Mouse (Mus musculus) spleen, adult 2 months (tissue): ENCODE results near the gene Dnase1l1. TPM values are rescaled to one million over a fixed set of nuclear protein-coding genes. Genes with fewer than 3 reads are reported as not detected.

Source experiments
- DNase-seq, 2 experiments: peaks; one replicate each; pipeline versions ENCODE4 v3.0.0 to v3.0.0-alpha.2; 2012 to 2021; ENCODE audit warnings: low spot score in 2 of 2, low read depth in 1 of 2
- H3K27ac ChIP-seq: fragments of 200-500 bp; 2 replicates; pipeline ENCODE4 v1.5.1; 2012; ENCODE audit warnings: low read length, inconsistent platforms; ENCODE audit not compliant: insufficient read depth
- H3K27me3 ChIP-seq: fragments of 200-500 bp; 2 replicates; pipeline ENCODE4 v1.6.1; 2012; ENCODE audit warnings: mild to moderate bottlenecking, moderate library complexity, low read length, inconsistent platforms; ENCODE audit not compliant: control insufficient read depth, insufficient read depth
- H3K36me3 ChIP-seq: fragments of 200-500 bp; 2 replicates; pipeline ENCODE4 v1.6.1; 2012; ENCODE audit warnings: mild to moderate bottlenecking, low read length, inconsistent platforms; ENCODE audit not compliant: control insufficient read depth, insufficient read depth
- H3K4me1 ChIP-seq: fragments of 200-500 bp; 2 replicates; pipeline ENCODE4 v1.6.1; 2011; ENCODE audit warnings: inconsistent platforms; ENCODE audit not compliant: control insufficient read depth, insufficient read depth, insufficient read length
- H3K4me3 ChIP-seq: fragments of 200-500 bp; 2 replicates; pipeline ENCODE4 v1.5.1; 2011; ENCODE audit warnings: mild to moderate bottlenecking, inconsistent platforms; ENCODE audit not compliant: insufficient read depth, insufficient read length; ENCODE audit errors: extremely low read depth
- CTCF ChIP-seq: fragments of 200-500 bp; IDR thresholded peaks from 2 replicates; pipeline ENCODE4 v1.5.1; 2011; ENCODE audit warnings: mild to moderate bottlenecking, inconsistent platforms; ENCODE audit not compliant: insufficient read depth, insufficient read length, insufficient replicate concordance; ENCODE audit errors: extremely low read depth
- POLR2A ChIP-seq: fragments of 200-500 bp; IDR thresholded peaks from 2 replicates; pipeline ENCODE4 v1.6.1; 2011; ENCODE audit warnings: low read depth, low read length, inconsistent platforms
- WGBS: fragments of 180-500 bp; shearing (Covaris S2); methylation state at CpG from one replicate; pipeline ENCODE4 v1.1.7; 2018; 5-methylcytosine and 5-hydroxymethylcytosine counted together
- polyA plus RNA-seq: library from polyadenylated mRNA; depleted of rRNA; stranded (reverse); fragments of >200 nt; gene quantifications from 2 replicates; pipeline ENCODE4 v1.2.3, GENCODE M21; 2012; rRNA removed

Gene Dnase1l1
- polyA plus RNA-seq, 1 experiment, result 14.0 TPM

GRCm38 (mm10) chrX:74243396-74243795, 38.7 kb downstream of the Dnase1l1 start:
- Histone ChIP-seq H3K4me1 (peaks cover 8% of the 10 kb centered on the region; the same call in 1 of the 2 replicates), H3K4me3 (peak overlapping the region; percentile 29; the same call in 1 of the 2 replicates), H3K27ac (peak overlapping the region; percentile 90), H3K27me3 (no peaks in the 10 kb centered on the region), H3K36me3 (peaks cover 34% of the 10 kb centered on the region)
- no peak for DNase-seq
- TF ChIP-seq CTCF (no peak), POLR2A (no peak)
- WGBS, result 53% methylated on average over 2 of the region's 2 CpGs

GRCm38 (mm10) chrX:74240332-74240731, 41.8 kb downstream of the Dnase1l1 start:
- 91% methylated on average over 4 of the region's 4 CpGs for WGBS
- H3K36me3 ChIP-seq, result peaks cover 53% of the 10 kb centered on the region

DNA sequence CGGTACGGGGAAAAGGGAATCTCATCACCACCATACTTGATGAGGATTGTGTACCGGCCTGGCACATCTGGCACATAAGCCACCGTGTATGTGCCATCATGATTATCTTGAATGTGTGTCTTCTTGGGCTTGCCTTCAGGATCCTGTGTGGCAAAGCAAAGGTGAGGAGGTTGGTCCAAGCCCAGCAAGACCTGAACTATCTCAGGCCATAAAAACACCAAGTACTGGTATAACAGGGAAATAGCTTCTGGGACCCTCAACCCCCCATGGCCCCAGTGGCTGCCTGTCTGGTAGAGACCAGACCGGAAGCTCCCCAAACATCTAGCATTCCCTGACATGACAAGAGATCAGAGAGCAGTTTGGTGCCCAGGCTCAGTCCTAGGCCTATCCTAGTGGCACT, 48.9 kb downstream of the Dnase1l1 start:
- Histone ChIP-seq H3K27ac (no peak overlapping the region), H3K36me3 (peaks cover 65% of the 10 kb centered on the region), H3K27me3 (no peaks in the 10 kb centered on the region), H3K4me3 (no peak overlapping the region), H3K4me1 (no peaks in the 10 kb centered on the region)
- DNase-seq, result no peak
- WGBS, result 90% methylated on average over 5 of the region's 5 CpGs
- no peak for TF ChIP-seq CTCF
- TF ChIP-seq POLR2A, result no peak

More at GRCm38 (mm10) chrX:74240332-74240731, 41.8 kb downstream of the Dnase1l1 start:
- H3K27ac ChIP-seq, result no peak overlapping the region
- H3K4me1 ChIP-seq, result peaks cover 7% of the 10 kb centered on the region; the same call in 1 of the 2 replicates
- H3K4me3 ChIP-seq, result no peak overlapping the region
- no peak for DNase-seq
- H3K27me3 ChIP-seq, result no peaks in the 10 kb centered on the region
- no peak for TF ChIP-seq POLR2A
- no peak for TF ChIP-seq CTCF

DNA sequence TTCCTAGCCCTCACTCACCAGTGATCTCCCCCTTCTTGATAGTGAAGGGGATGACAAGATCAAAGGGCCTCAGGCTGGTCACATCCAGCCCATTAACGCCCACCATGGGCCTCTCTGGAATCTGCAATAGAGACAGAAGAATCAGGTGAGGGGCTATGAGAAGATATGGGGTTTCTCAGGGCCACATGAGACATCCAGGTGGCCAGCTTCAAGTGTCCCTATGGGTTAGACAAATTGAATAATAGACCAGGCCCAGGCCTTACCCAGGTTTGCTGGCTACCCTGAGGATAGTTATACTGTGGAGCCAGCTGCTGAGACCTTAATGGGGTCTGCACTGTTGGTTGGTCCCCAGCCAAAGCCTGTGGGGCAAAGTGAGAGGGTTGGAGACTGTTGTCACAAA, 52.1 kb downstream of the Dnase1l1 start:
- H3K27me3 ChIP-seq, result no peaks in the 10 kb centered on the region
- WGBS, result 76% methylated on average over 1 of the region's 1 CpGs
- no peak overlapping the region for H3K27ac ChIP-seq
- peaks cover 62% of the 10 kb centered on the region for H3K36me3 ChIP-seq
- TF ChIP-seq POLR2A (no peak), CTCF (no peak)
- DNase-seq, result no peak
- no peaks in the 10 kb centered on the region for H3K4me1 ChIP-seq
- no peak overlapping the region for H3K4me3 ChIP-seq

Other genes with a start within 250 kb of the Dnase1l1 start
- not detected in 2 replicates for gene Opn1mw, start 154.9 kb downstream of the Dnase1l1 start, polyA plus RNA-seq
- 5.5 and 6.1 TPM in 2 replicates for gene Mecp2, start 147.0 kb downstream of the Dnase1l1 start, polyA plus RNA-seq
- not detected in 2 replicates for gene Tex28, start 114.5 kb downstream of the Dnase1l1 start, polyA plus RNA-seq
- 0.07 and 0.11 TPM in 2 replicates for gene Tktl1, start 105.1 kb downstream of the Dnase1l1 start, polyA plus RNA-seq
- 499 and 568 TPM in 2 replicates for gene Flna, start 32.5 kb downstream of the Dnase1l1 start, polyA plus RNA-seq
- 41.6 and 54.5 TPM in 2 replicates for gene Emd, start 27.6 kb downstream of the Dnase1l1 start, polyA plus RNA-seq
- gene Rpl10, start 11.5 kb downstream of the Dnase1l1 start, polyA plus RNA-seq, result 1,039 and 1,194 TPM in 2 replicates
- 87.5 and 113 TPM in 2 replicates for gene Taz, start 425 bp downstream of the Dnase1l1 start, polyA plus RNA-seq
- gene Atp6ap1, start 14.8 kb upstream of the Dnase1l1 start, polyA plus RNA-seq, result 267 and 342 TPM in 2 replicates
- 182 and 192 TPM in 2 replicates for gene Gdi1, start 22.7 kb upstream of the Dnase1l1 start, polyA plus RNA-seq
- gene Fam50a, start 30.7 kb upstream of the Dnase1l1 start, polyA plus RNA-seq, result 13.4 and 14.5 TPM in 2 replicates
- gene Plxna3, start 46.7 kb upstream of the Dnase1l1 start, polyA plus RNA-seq, result 12.1 and 12.3 TPM in 2 replicates
- 28.1 and 29.0 TPM in 2 replicates for gene Lage3, start 71.3 kb upstream of the Dnase1l1 start, polyA plus RNA-seq
- 24.1 and 24.5 TPM in 2 replicates for gene Ubl4a, start 90.9 kb upstream of the Dnase1l1 start, polyA plus RNA-seq
- 14.0 and 15.0 TPM in 2 replicates for gene Slc10a3, start 91.0 kb upstream of the Dnase1l1 start, polyA plus RNA-seq
- gene Fam3a, start 110.9 kb upstream of the Dnase1l1 start, polyA plus RNA-seq, result 25.4 and 32.9 TPM in 2 replicates
- gene Ikbkg, start 111.0 kb upstream of the Dnase1l1 start, polyA plus RNA-seq, result 10.1 and 14.7 TPM in 2 replicates
- gene G6pdx, start 146.9 kb upstream of the Dnase1l1 start, polyA plus RNA-seq, result 18.9 and 19.7 TPM in 2 replicates
- not detected in 2 replicates for gene Gm6880, start 199.1 kb upstream of the Dnase1l1 start, polyA plus RNA-seq